Mouse (Mus musculus) CD4-positive, CD25-positive, alpha-beta regulatory T cell (primary cell): ENCODE measurements around the gene Car6. TPM values are rescaled to one million over a fixed set of nuclear protein-coding genes. Genes with fewer than 3 reads are reported as not detected.

Source experiments
- polyA plus RNA-seq: library from polyadenylated mRNA; unstranded; fragments of 100-300 nt; shearing (Covaris generic); gene quantifications from one replicate; pipeline ENCODE4 v1.2.1, GENCODE M21; 2017

Gene Car6
- polyA plus RNA-seq, result 11.5 TPM

DNA sequence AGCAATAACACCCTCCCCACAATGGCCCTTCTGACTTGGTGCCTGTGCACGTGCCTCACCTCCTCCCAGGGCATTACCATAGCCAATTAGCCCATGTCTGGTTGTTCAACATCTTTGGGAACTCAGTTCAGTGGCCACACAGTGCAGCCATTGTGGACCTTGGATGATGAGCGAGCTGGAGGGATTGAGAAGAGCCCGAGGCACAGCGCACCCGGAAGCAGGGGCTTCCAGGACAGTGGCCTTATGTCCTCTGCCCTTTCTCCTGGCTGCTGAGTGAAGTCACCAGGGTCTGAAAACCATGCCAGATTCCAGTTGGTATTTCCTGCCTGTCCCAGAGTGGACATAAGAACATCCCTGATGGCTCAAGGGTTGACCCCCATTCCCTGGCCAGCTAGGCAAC lies at the start of gene Car6:
Gene Car6 (minus strand): TSS at position 101 of the 400 bp plus-strand sequence.

GRCm38 (mm10) chr4:150236521-150237481 lies 35.7 kb upstream of the Car6 start, which contains the start of gene Eno1:
Gene Eno1, plus strand, starts transcription at chr4:150236721.

Other genes with a start within 250 kb of the Car6 start
- 17.1 TPM for gene Spsb1, start 246.3 kb downstream of the Car6 start, polyA plus RNA-seq
- 13.5 TPM for gene H6pd, start 192.3 kb downstream of the Car6 start, polyA plus RNA-seq
- 0.37 TPM for gene Gpr157, start 114.0 kb downstream of the Car6 start, polyA plus RNA-seq
- not detected for gene Slc2a5, start 82.0 kb downstream of the Car6 start, polyA plus RNA-seq
- gene Slc2a7, start 52.4 kb downstream of the Car6 start, polyA plus RNA-seq, result not detected
- 1,110 TPM for gene Eno1, start 35.4 kb upstream of the Car6 start, polyA plus RNA-seq
- gene Rere, start 80.3 kb upstream of the Car6 start, polyA plus RNA-seq, result 49.3 TPM